Mouse (Mus musculus) ES-Bruce4 (cell line): ENCODE results near the gene Rxrg.

Experiments
- CTCF ChIP-seq: IDR thresholded peaks from one replicate; pipeline ENCODE4 v1.8.1; 2011; ENCODE audit warnings: low read depth, low read length
- EP300 ChIP-seq: IDR thresholded peaks from 2 replicates; pipeline ENCODE4 v1.6.1; 2011; ENCODE audit warnings: low read depth, low read length; ENCODE audit not compliant: insufficient read depth
- POLR2A ChIP-seq: IDR thresholded peaks from one replicate; pipeline ENCODE4 v1.8.1; 2011; ENCODE audit warnings: low read length; ENCODE audit not compliant: insufficient read depth

- TF ChIP-seq CTCF (no peak), POLR2A (no peak), EP300 (no peak)
Observed at GRCm38 (mm10) chr1:167648670-167649069, 50.5 kb downstream of the Rxrg start.
